Mouse (Mus musculus): ENCODE results near the gene Gstp2. TPM values are rescaled to one million over a fixed set of nuclear protein-coding genes. Genes with fewer than 3 reads are reported as not detected.

Gene Gstp2
- polyA plus RNA-seq, 1 experiment from 2014 or later, result 11.1 TPM

DNA sequence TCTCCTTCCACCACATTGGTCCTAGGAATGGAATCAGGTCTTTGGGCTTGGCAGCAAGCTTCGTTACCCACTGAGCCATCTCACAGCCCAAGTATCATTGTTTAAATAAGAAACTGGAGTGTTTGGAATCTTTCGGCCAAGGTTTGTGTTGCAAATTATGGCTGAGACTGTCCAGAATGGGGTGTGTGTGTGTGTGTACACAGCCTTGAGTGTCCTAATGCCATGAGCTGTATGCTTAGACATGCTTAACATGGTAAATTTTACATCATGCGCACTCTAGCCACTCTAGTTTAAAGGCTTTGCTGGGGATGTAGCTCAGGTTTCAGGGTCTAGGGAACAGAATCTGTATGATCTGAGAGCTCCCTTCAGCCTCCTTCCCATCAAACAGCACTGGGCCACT is 50.3 kb downstream of the Gstp2 start:
- Histone ChIP-seq H3K9me3 (replicated peaks) (no peaks in the 10 kb centered on the region), H3K27ac (no peak overlapping the region), H3K9ac (no peak overlapping the region), H3K4me2 (no peak overlapping the region), H3K4me3 (no peak overlapping the region), H3K27me3 (peaks cover 10% of the 10 kb centered on the region; the same call in 1 of the 2 replicates), H3K4me1 (replicated peaks) (peaks cover 7% of the 10 kb centered on the region), H3K36me3 (no peaks in the 10 kb centered on the region)
- 88% methylated on average over 3 of the region's 3 CpGs for WGBS
- ATAC-seq (replicated peaks; ENCODE audit: insufficient number of reproducible peaks, insufficient read depth, low FRiP score, low read depth), result no peak

GRCm38 (mm10) chr19:3994932-3995331 is 50.9 kb downstream of the Gstp2 start:
- Histone ChIP-seq H3K27me3 (peaks cover 10% of the 10 kb centered on the region; the same call in 1 of the 2 replicates), H3K4me1 (replicated peaks) (peaks cover 7% of the 10 kb centered on the region), H3K36me3 (no peaks in the 10 kb centered on the region), H3K9ac (no peak overlapping the region), H3K27ac (no peak overlapping the region), H3K4me3 (no peak overlapping the region), H3K9me3 (replicated peaks) (no peaks in the 10 kb centered on the region), H3K4me2 (no peak overlapping the region)
- 71% methylated on average over 6 of the region's 6 CpGs for WGBS
- no peak for ATAC-seq (replicated peaks; ENCODE audit: insufficient number of reproducible peaks, insufficient read depth, low FRiP score, low read depth)

GRCm38 (mm10) chr19:3992416-3992815 is 53.4 kb downstream of the Gstp2 start, which contains the start of gene Tbx10:
Gene Tbx10 (plus strand): TSS chr19:3992752.
- no peaks in the 10 kb centered on the region for H3K9me3 ChIP-seq (replicated peaks)
- 62% methylated on average over 5 of the region's 5 CpGs for WGBS
- ATAC-seq (replicated peaks; ENCODE audit: insufficient number of reproducible peaks, insufficient read depth, low FRiP score, low read depth), result no peak

GRCm38 (mm10) chr19:3991966-3992365 is 53.9 kb downstream of the Gstp2 start:
- H3K36me3 ChIP-seq, result no peaks in the 10 kb centered on the region
- H3K9ac ChIP-seq, result no peak overlapping the region
- H3K4me3 ChIP-seq, result no peak overlapping the region
- H3K9me3 ChIP-seq (replicated peaks), result no peaks in the 10 kb centered on the region
- H3K4me2 ChIP-seq, result no peak overlapping the region
- 80% methylated on average over 3 of the region's 3 CpGs for WGBS
- no peak for ATAC-seq (replicated peaks; ENCODE audit: insufficient number of reproducible peaks, insufficient read depth, low FRiP score, low read depth)
- peaks cover 2% of the 10 kb centered on the region for H3K4me1 ChIP-seq (replicated peaks)
- no peak overlapping the region for H3K27ac ChIP-seq
- H3K27me3 ChIP-seq, result peaks cover 10% of the 10 kb centered on the region; the same call in 1 of the 2 replicates

More at GRCm38 (mm10) chr19:3992416-3992815, 53.4 kb downstream of the Gstp2 start, which contains the start of gene Tbx10:
- Histone ChIP-seq H3K9ac (no peak within 1 kb of the TSS), H3K4me3 (no peak within 1 kb of the TSS), H3K27me3 (peaks cover 10% of the 10 kb centered on the region; the same call in 1 of the 2 replicates), H3K4me2 (no peak within 1 kb of the TSS), H3K27ac (no peak within 1 kb of the TSS), H3K36me3 (no peaks in the 10 kb centered on the region), H3K4me1 (replicated peaks) (no peaks in the 10 kb centered on the region)

GRCm38 (mm10) chr19:3991562-3991961 is 54.3 kb downstream of the Gstp2 start:
- 97% methylated on average over 3 of the region's 3 CpGs for WGBS
- no peak for ATAC-seq (replicated peaks; ENCODE audit: insufficient number of reproducible peaks, insufficient read depth, low FRiP score, low read depth)
- Histone ChIP-seq H3K9me3 (replicated peaks) (no peaks in the 10 kb centered on the region), H3K4me3 (no peak overlapping the region), H3K36me3 (no peaks in the 10 kb centered on the region), H3K27me3 (peaks cover 10% of the 10 kb centered on the region; the same call in 1 of the 2 replicates), H3K4me1 (replicated peaks) (peaks cover 6% of the 10 kb centered on the region), H3K4me2 (no peak overlapping the region), H3K9ac (no peak overlapping the region), H3K27ac (no peak overlapping the region)

- 47% methylated on average over 6 of the region's 6 CpGs for WGBS
- H3K4me3 ChIP-seq, result no peak overlapping the region
- no peaks in the 10 kb centered on the region for H3K9me3 ChIP-seq (replicated peaks)
- no peak overlapping the region for H3K9ac ChIP-seq
- H3K27me3 ChIP-seq, result peaks cover 10% of the 10 kb centered on the region; the same call in 1 of the 2 replicates
- no peak for ATAC-seq (replicated peaks; ENCODE audit: insufficient number of reproducible peaks, insufficient read depth, low FRiP score, low read depth)
- peaks cover 14% of the 10 kb centered on the region for H3K4me1 ChIP-seq (replicated peaks)
- H3K27ac ChIP-seq, result no peak overlapping the region
- no peak overlapping the region for H3K4me2 ChIP-seq
- H3K36me3 ChIP-seq, result no peaks in the 10 kb centered on the region
These were observed 55.0 kb downstream of the Gstp2 start for GRCm38 (mm10) chr19:3990804-3991203.

Other genes with a start within 250 kb of the Gstp2 start
- gene Chka, start 194.2 kb downstream of the Gstp2 start, polyA plus RNA-seq (2015; fragmentation: Nextera tagmentation; extraction: Ambion mirVana), result 24.9 and 32.0 TPM in 2 replicates
- 24.9 and 39.6 TPM in 2 replicates for gene Tcirg1, start 138.9 kb downstream of the Gstp2 start, polyA plus RNA-seq (2015; fragmentation: Nextera tagmentation; extraction: Ambion mirVana)
- 371 and 387 TPM in 2 replicates for gene Ndufs8, start 133.2 kb downstream of the Gstp2 start, polyA plus RNA-seq (2015; fragmentation: Nextera tagmentation; extraction: Ambion mirVana)
- 1.6 and 4.0 TPM in 2 replicates for gene Aldh3b1, start 116.2 kb downstream of the Gstp2 start, polyA plus RNA-seq (2015; fragmentation: Nextera tagmentation; extraction: Ambion mirVana)
- 15.0 and 21.8 TPM in 2 replicates for gene Unc93b1, start 110.8 kb downstream of the Gstp2 start, polyA plus RNA-seq (2015; fragmentation: Nextera tagmentation; extraction: Ambion mirVana)
- not detected in 2 replicates for gene Aldh3b3, start 87.4 kb downstream of the Gstp2 start, polyA plus RNA-seq (2015; fragmentation: Nextera tagmentation; extraction: Ambion mirVana)
- gene Aldh3b2, start 73.7 kb downstream of the Gstp2 start, polyA plus RNA-seq (2015; fragmentation: Nextera tagmentation; extraction: Ambion mirVana), result 0.16 and 1.2 TPM in 2 replicates
- gene Acy3, start 59.5 kb downstream of the Gstp2 start, polyA plus RNA-seq (2015; fragmentation: Nextera tagmentation; extraction: Ambion mirVana), result 11.3 and 12.9 TPM in 2 replicates
- not detected in 2 replicates for gene Tbx10, start 53.3 kb downstream of the Gstp2 start, polyA plus RNA-seq (2015; fragmentation: Nextera tagmentation; extraction: Ambion mirVana)
- 53.0 and 55.9 TPM in 2 replicates for gene Nudt8, start 45.4 kb downstream of the Gstp2 start, polyA plus RNA-seq (2015; fragmentation: Nextera tagmentation; extraction: Ambion mirVana)
- 4.5 and 5.4 TPM in 2 replicates for gene Gm49405, start 45.4 kb downstream of the Gstp2 start, polyA plus RNA-seq (2015; fragmentation: Nextera tagmentation; extraction: Ambion mirVana)
- gene Doc2g, start 42.7 kb downstream of the Gstp2 start, polyA plus RNA-seq (2015; fragmentation: Nextera tagmentation; extraction: Ambion mirVana), result 72.2 and 80.1 TPM in 2 replicates
- gene Ndufv1, start 33.2 kb downstream of the Gstp2 start, polyA plus RNA-seq (2015; fragmentation: Nextera tagmentation; extraction: Ambion mirVana), result 513 and 534 TPM in 2 replicates
- gene Gstp1, start 8.0 kb downstream of the Gstp2 start, polyA plus RNA-seq (2015; fragmentation: Nextera tagmentation; extraction: Ambion mirVana), result 387 and 406 TPM in 2 replicates
- gene Gstp3, start 13.5 kb upstream of the Gstp2 start, polyA plus RNA-seq (2015; fragmentation: Nextera tagmentation; extraction: Ambion mirVana), result 0.30 and 0.93 TPM in 2 replicates
- not detected in 2 replicates for gene Cabp2, start 35.6 kb upstream of the Gstp2 start, polyA plus RNA-seq (2015; fragmentation: Nextera tagmentation; extraction: Ambion mirVana)
- 63.6 and 81.7 TPM in 2 replicates for gene Cdk2ap2, start 51.2 kb upstream of the Gstp2 start, polyA plus RNA-seq (2015; fragmentation: Nextera tagmentation; extraction: Ambion mirVana)
- gene Pitpnm1, start 54.0 kb upstream of the Gstp2 start, polyA plus RNA-seq (2015; fragmentation: Nextera tagmentation; extraction: Ambion mirVana), result 17.2 and 26.5 TPM in 2 replicates
- gene Aip, start 79.8 kb upstream of the Gstp2 start, polyA plus RNA-seq (2015; fragmentation: Nextera tagmentation; extraction: Ambion mirVana), result 78.1 and 92.5 TPM in 2 replicates
- 0.04 TPM in 1 of 2 replicates, not detected in the other for gene Gpr152, start 93.8 kb upstream of the Gstp2 start, polyA plus RNA-seq (2015; fragmentation: Nextera tagmentation; extraction: Ambion mirVana)
- not detected in 2 replicates for gene Cabp4, start 98.0 kb upstream of the Gstp2 start, polyA plus RNA-seq (2015; fragmentation: Nextera tagmentation; extraction: Ambion mirVana)
- gene Coro1b, start 102.6 kb upstream of the Gstp2 start, polyA plus RNA-seq (2015; fragmentation: Nextera tagmentation; extraction: Ambion mirVana), result 114 and 137 TPM in 2 replicates
- 3.6 and 33.8 TPM in 2 replicates for gene Ptprcap, start 107.6 kb upstream of the Gstp2 start, polyA plus RNA-seq (2015; fragmentation: Nextera tagmentation; extraction: Ambion mirVana)
- 42.2 and 46.1 TPM in 2 replicates for gene Rps6kb2, start 117.3 kb upstream of the Gstp2 start, polyA plus RNA-seq (2015; fragmentation: Nextera tagmentation; extraction: Ambion mirVana)
- gene Carns1, start 129.5 kb upstream of the Gstp2 start, polyA plus RNA-seq (2015; fragmentation: Nextera tagmentation; extraction: Ambion mirVana), result 12.3 TPM in 2 replicates
- gene Tbc1d10c, start 145.3 kb upstream of the Gstp2 start, polyA plus RNA-seq (2015; fragmentation: Nextera tagmentation; extraction: Ambion mirVana), result 3.0 and 14.9 TPM in 2 replicates
- 666 and 734 TPM in 2 replicates for gene Ppp1ca, start 146.0 kb upstream of the Gstp2 start, polyA plus RNA-seq (2015; fragmentation: Nextera tagmentation; extraction: Ambion mirVana)
- gene Rad9a, start 155.6 kb upstream of the Gstp2 start, polyA plus RNA-seq (2015; fragmentation: Nextera tagmentation; extraction: Ambion mirVana), result 17.3 and 24.1 TPM in 2 replicates
- 0.96 and 1.9 TPM in 2 replicates for gene Clcf1, start 168.2 kb upstream of the Gstp2 start, polyA plus RNA-seq (2015; fragmentation: Nextera tagmentation; extraction: Ambion mirVana)
- gene AC109138.7, start 168.3 kb upstream of the Gstp2 start, polyA plus RNA-seq (2015; fragmentation: Nextera tagmentation; extraction: Ambion mirVana), result not detected in 2 replicates
- 17.1 and 24.1 TPM in 2 replicates for gene Pold4, start 185.9 kb upstream of the Gstp2 start, polyA plus RNA-seq (2015; fragmentation: Nextera tagmentation; extraction: Ambion mirVana)
- 6.0 and 10.7 TPM in 2 replicates for gene Ssh3, start 223.2 kb upstream of the Gstp2 start, polyA plus RNA-seq (2015; fragmentation: Nextera tagmentation; extraction: Ambion mirVana)
- 1.1 and 2.7 TPM in 2 replicates for gene Ankrd13d, start 237.1 kb upstream of the Gstp2 start, polyA plus RNA-seq (2015; fragmentation: Nextera tagmentation; extraction: Ambion mirVana)

Measured in heart, embryonic 15.5 days (tissue).